Mouse (Mus musculus) ES-Bruce4 (cell line): ENCODE results near the gene B3galnt1. TPM values are rescaled to one million over a fixed set of nuclear protein-coding genes. Genes with fewer than 3 reads are reported as not detected.

Experiments
- H3K27ac ChIP-seq: 2 replicates; pipeline ENCODE4 v1.5.1; 2012; ENCODE audit warnings: low read length, inconsistent platforms; ENCODE audit not compliant: insufficient read depth
- H3K27me3 ChIP-seq: 2 replicates; pipeline ENCODE4 v1.6.1; 2012; ENCODE audit warnings: mild to moderate bottlenecking, low read length, inconsistent platforms; ENCODE audit not compliant: control insufficient read depth, poor library complexity, insufficient read depth, severe bottlenecking
- H3K36me3 ChIP-seq: 2 replicates; pipeline ENCODE4 v1.6.1; 2012; ENCODE audit warnings: inconsistent platforms, mild to moderate bottlenecking, low read length, moderate library complexity; ENCODE audit not compliant: control insufficient read depth, poor library complexity, insufficient read depth, severe bottlenecking
- H3K4me1 ChIP-seq: one replicate; pipeline ENCODE4 v1.8.1; 2011; ENCODE audit warnings: low read length; ENCODE audit not compliant: control insufficient read depth, insufficient read depth
- H3K4me3 ChIP-seq: 2 replicates; pipeline ENCODE4 v1.5.1; 2011; ENCODE audit warnings: low read depth, mild to moderate bottlenecking, low read length
- H3K9ac ChIP-seq: 2 replicates; pipeline ENCODE4 v1.6.1; 2012; ENCODE audit warnings: low read depth, mild to moderate bottlenecking, inconsistent platforms; ENCODE audit not compliant: poor library complexity, severe bottlenecking
- H3K9me3 ChIP-seq: replicated peaks from 2 replicates; pipeline ENCODE4 v1.6.1; 2012; ENCODE audit warnings: mild to moderate bottlenecking, low read length, inconsistent platforms; ENCODE audit not compliant: control insufficient read depth, poor library complexity, insufficient read depth, severe bottlenecking
- CTCF ChIP-seq: IDR thresholded peaks from one replicate; pipeline ENCODE4 v1.8.1; 2011; ENCODE audit warnings: low read depth, low read length
- EP300 ChIP-seq: IDR thresholded peaks from 2 replicates; pipeline ENCODE4 v1.6.1; 2011; ENCODE audit warnings: low read depth, low read length; ENCODE audit not compliant: insufficient read depth
- POLR2A ChIP-seq: IDR thresholded peaks from one replicate; pipeline ENCODE4 v1.8.1; 2011; ENCODE audit warnings: low read length; ENCODE audit not compliant: insufficient read depth
- polyA plus RNA-seq: library from polyadenylated mRNA; stranded (reverse); fragments of >200 nt; gene quantifications from 2 replicates; pipeline ENCODE4 v1.2.4, GENCODE M21; 2011; ENCODE audit warnings: low read depth; ENCODE audit not compliant: missing spikeins, insufficient read depth, insufficient read length

The B3galnt1 gene
- 3.1 and 4.8 TPM in 2 replicates for polyA plus RNA-seq

GRCm38 (mm10) chr3:69598261-69599165 lies at the start of gene B3galnt1:
B3galnt1 (minus strand) TSS chr3:69598960.
- Histone ChIP-seq H3K4me1 (peaks cover 3% of the 10 kb centered on the region), H3K27me3 (peaks cover 6% of the 10 kb centered on the region; the same call in 1 of the 2 replicates), H3K27ac (no peak within 1 kb of the TSS), H3K4me3 (peak within 1 kb of the TSS; percentile 69), H3K9me3 (peaks cover 5% of the 10 kb centered on the region; the same call in 1 of the 2 replicates), H3K9ac (peak within 1 kb of the TSS; percentile 91), H3K36me3 (no peaks in the 10 kb centered on the region)
- TF ChIP-seq POLR2A (no peak), CTCF (peak; percentile 23)

GRCm38 (mm10) chr3:69634521-69634920 lies 35.8 kb upstream of the B3galnt1 start:
- no peak overlapping the region for H3K9ac ChIP-seq
- H3K27me3 ChIP-seq = no peaks in the 10 kb centered on the region
- no peak for TF ChIP-seq EP300
- TF ChIP-seq POLR2A = no peak
- no peak for TF ChIP-seq CTCF
- H3K4me1 ChIP-seq = no peaks in the 10 kb centered on the region
- no peaks in the 10 kb centered on the region for H3K36me3 ChIP-seq
- H3K27ac ChIP-seq = no peak overlapping the region
- H3K4me3 ChIP-seq = no peak overlapping the region
- no peaks in the 10 kb centered on the region; the same call in 1 of the 2 replicates for H3K9me3 ChIP-seq

GRCm38 (mm10) chr3:69633706-69634420 lies 35.1 kb upstream of the B3galnt1 start:
- Histone ChIP-seq H3K4me1 (no peaks in the 10 kb centered on the region), H3K27ac (no peak overlapping the region), H3K9ac (no peak overlapping the region), H3K9me3 (no peaks in the 10 kb centered on the region; the same call in 1 of the 2 replicates), H3K4me3 (no peak overlapping the region), H3K36me3 (no peaks in the 10 kb centered on the region), H3K27me3 (no peaks in the 10 kb centered on the region)
- TF ChIP-seq POLR2A (no peak), CTCF (no peak), EP300 (no peak)

DNA sequence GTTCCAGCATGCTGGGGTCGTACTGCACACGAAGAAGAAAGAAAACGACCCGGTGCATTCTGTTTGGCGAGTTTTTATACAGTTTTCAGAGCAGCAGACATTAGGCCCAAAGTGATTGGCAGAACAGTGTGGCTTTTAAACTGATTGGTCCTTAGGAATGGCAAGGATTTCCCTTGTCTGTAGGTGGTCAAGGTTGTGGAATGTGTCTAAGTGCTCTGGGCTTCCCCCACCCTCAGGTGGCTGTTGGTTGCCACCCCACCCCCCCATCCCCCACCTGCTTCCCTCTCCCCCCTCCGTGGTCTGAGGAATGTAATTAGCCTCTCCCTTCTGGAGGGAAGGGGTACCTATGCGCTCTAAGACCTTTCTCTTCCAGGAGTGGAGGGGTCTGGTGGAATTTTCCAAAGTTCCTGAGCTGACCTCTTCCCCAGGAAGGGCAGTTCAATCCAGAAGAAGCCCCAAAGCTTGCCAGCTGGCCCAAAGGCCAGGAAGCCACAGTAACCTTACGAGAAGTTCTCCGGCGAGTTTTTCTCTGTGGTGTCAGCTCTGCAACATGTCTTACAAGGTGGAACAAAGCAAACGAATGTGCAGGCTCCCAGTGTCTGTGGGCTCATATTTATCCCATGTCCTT lies 28.3 kb upstream of the B3galnt1 start:
- no peak overlapping the region for H3K27ac ChIP-seq
- TF ChIP-seq POLR2A (no peak), EP300 (no peak), CTCF (no peak)
- H3K4me3 ChIP-seq = no peak overlapping the region
- no peaks in the 10 kb centered on the region for H3K4me1 ChIP-seq
- no peaks in the 10 kb centered on the region for H3K36me3 ChIP-seq
- H3K9ac ChIP-seq = no peak overlapping the region
- H3K9me3 ChIP-seq = peaks cover 8% of the 10 kb centered on the region
- H3K27me3 ChIP-seq = no peaks in the 10 kb centered on the region

GRCm38 (mm10) chr3:69626213-69626962 lies 27.6 kb upstream of the B3galnt1 start:
- no peak overlapping the region for H3K4me3 ChIP-seq
- no peaks in the 10 kb centered on the region for H3K36me3 ChIP-seq
- no peak overlapping the region for H3K27ac ChIP-seq
- H3K9me3 ChIP-seq = peaks cover 8% of the 10 kb centered on the region
- H3K9ac ChIP-seq = no peak overlapping the region
- no peak for TF ChIP-seq CTCF
- TF ChIP-seq POLR2A = no peak
- no peak for TF ChIP-seq EP300
- H3K4me1 ChIP-seq = no peaks in the 10 kb centered on the region
- H3K27me3 ChIP-seq = no peaks in the 10 kb centered on the region
